Mouse (Mus musculus) testis, adult 2 months (tissue): ENCODE results near the gene 2410015M20Rik.

Source experiments
- CTCF ChIP-seq: fragments of 200-500 bp; IDR thresholded peaks from 2 replicates; pipeline ENCODE4 v1.5.1; 2012; ENCODE audit warnings: low read depth, mild to moderate bottlenecking, inconsistent platforms, low read length, moderate library complexity; ENCODE audit not compliant: control insufficient read depth, insufficient read depth, insufficient replicate concordance
- POLR2A ChIP-seq: fragments of 200-500 bp; IDR thresholded peaks from 2 replicates; pipeline ENCODE4 v1.6.1; 2012; ENCODE audit warnings: low read depth, mild to moderate bottlenecking, inconsistent platforms, low read length, moderate library complexity; ENCODE audit not compliant: control insufficient read depth

DNA sequence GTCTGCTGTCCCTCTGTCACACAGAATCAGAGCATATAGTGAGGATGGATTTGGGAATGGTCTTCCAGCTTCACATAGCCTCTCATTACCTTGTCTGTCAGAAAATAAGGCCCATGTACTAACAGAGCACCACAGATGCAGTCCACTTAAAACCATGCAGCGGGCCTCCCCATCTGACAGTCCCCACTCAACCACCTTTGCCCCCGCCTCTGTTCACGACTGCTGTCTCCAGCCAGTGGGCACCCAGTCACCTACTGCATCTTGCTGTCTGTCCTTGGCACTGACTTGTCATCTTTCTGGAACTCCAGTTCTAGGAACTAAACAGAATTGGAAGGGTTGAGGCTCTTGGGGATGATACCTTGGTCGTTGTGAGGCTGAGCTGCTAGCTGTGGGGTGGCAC, 20.6 kb downstream of the 2410015M20Rik start:
- TF ChIP-seq POLR2A, result no peak
- no peak for TF ChIP-seq CTCF
